Mouse (Mus musculus) forebrain, embryonic 11.5 days (tissue): ENCODE data around the gene Opn3. TPM values are rescaled to one million over a fixed set of nuclear protein-coding genes. Genes with fewer than 3 reads are reported as not detected.

Source experiments
- ATAC-seq: fragments of 200-750 bp; cut with Nextera tagmentation; replicated peaks from 2 replicates; pipeline ENCODE4 v1.8.0; 2017; ENCODE audit warnings: moderate TSS enrichment; ENCODE audit not compliant: low FRiP score
- DNase-seq: peaks from one replicate; pipeline ENCODE4 v3.0.0-alpha.2; 2017; ENCODE audit warnings: low spot score
- H3K27ac ChIP-seq: fragments of 300-500 bp; sonication (generic); 2 replicates; pipeline ENCODE4 v1.5.1; 2014; ENCODE audit warnings: low read depth, low read length
- H3K27me3 ChIP-seq: fragments of 300-500 bp; sonication (generic); 2 replicates; pipeline ENCODE4 v1.6.1; 2014; ENCODE audit warnings: mild to moderate bottlenecking, low read length, mixed read lengths; ENCODE audit not compliant: control insufficient read depth, insufficient read depth
- H3K36me3 ChIP-seq: fragments of 300-500 bp; sonication (generic); 2 replicates; pipeline ENCODE4 v1.6.1; 2014; ENCODE audit warnings: mild to moderate bottlenecking, low read length, moderate library complexity, mixed read lengths; ENCODE audit not compliant: control insufficient read depth, insufficient read depth
- H3K4me1 ChIP-seq: fragments of 300-500 bp; sonication (generic); replicated peaks from 2 replicates; pipeline ENCODE4 v1.6.1; 2014; ENCODE audit warnings: low read length, mixed read lengths; ENCODE audit not compliant: control insufficient read depth, insufficient read depth
- H3K4me2 ChIP-seq: fragments of 300-500 bp; sonication (generic); 2 replicates; pipeline ENCODE4 v1.6.1; 2014; ENCODE audit warnings: low read depth, mild to moderate bottlenecking, low read length, moderate library complexity, mixed read lengths; ENCODE audit not compliant: severe bottlenecking
- H3K4me3 ChIP-seq: fragments of 300-500 bp; sonication (generic); 2 replicates; pipeline ENCODE4 v1.5.1; 2014; ENCODE audit warnings: low read depth, low read length
- H3K9ac ChIP-seq: fragments of 300-500 bp; sonication (generic); 2 replicates; pipeline ENCODE4 v1.6.1; 2014; ENCODE audit warnings: low read length
- H3K9me3 ChIP-seq: fragments of 300-500 bp; sonication (generic); 2 replicates; pipeline ENCODE4 v1.6.1; 2016; ENCODE audit warnings: low read length, mixed read lengths; ENCODE audit not compliant: control insufficient read depth
- WGBS: fragments of 180-500 bp; shearing (Covaris S2); extraction: QIAGEN DNeasy Blood & Tissue Kit; methylation state at CpG from one replicate; pipeline ENCODE4 v1.1.7; 2014; 5-methylcytosine and 5-hydroxymethylcytosine counted together
- polyA plus RNA-seq: library from polyadenylated mRNA; unstranded; fragments of >200 nt; fragmentation: Nextera tagmentation; extraction: Ambion mirVana; gene quantifications from 2 replicates; pipeline ENCODE4 v1.2.1, GENCODE M21; 2014

The Opn3 gene
- polyA plus RNA-seq, 1 experiment from 2014 or later = 11.5 TPM

GRCm38 (mm10) chr1:175625990-175626692, 66.4 kb downstream of the Opn3 start:
- no peak for DNase-seq
- 88% methylated on average over 1 of the region's 1 CpGs for WGBS

GRCm38 (mm10) chr1:175625257-175625879, 67.2 kb downstream of the Opn3 start, which contains the start of gene Fh1:
TSS of gene Fh1 (minus strand) at chr1:175625635.
- H3K4me2 ChIP-seq = peak within 1 kb of the TSS; percentile 83
- H3K36me3 ChIP-seq = no peaks in the 10 kb centered on the region
- H3K4me3 ChIP-seq = peak within 1 kb of the TSS; percentile 66
- DNase-seq (peak; percentile 96), ATAC-seq (peak; percentile 100)
- H3K27me3 ChIP-seq = no peaks in the 10 kb centered on the region
- H3K27ac ChIP-seq = peak within 1 kb of the TSS; percentile 59
- H3K9me3 ChIP-seq = no peaks in the 10 kb centered on the region
- peak within 1 kb of the TSS; percentile 91 for H3K9ac ChIP-seq
- under 1% methylated on average over 58 of the region's 58 CpGs for WGBS
- H3K4me1 ChIP-seq = peaks cover 4% of the 10 kb centered on the region; the same call in 1 of the 2 replicates

More at GRCm38 (mm10) chr1:175625990-175626692, 66.4 kb downstream of the Opn3 start:
- Histone ChIP-seq H3K4me3 (peak overlapping the region; percentile 66), H3K9ac (peak overlapping the region; percentile 48; the same call in 1 of the 2 replicates), H3K36me3 (no peaks in the 10 kb centered on the region), H3K9me3 (no peaks in the 10 kb centered on the region), H3K27ac (peak overlapping the region; percentile 59; the same call in 1 of the 2 replicates), H3K4me1 (peaks cover 4% of the 10 kb centered on the region; the same call in 1 of the 2 replicates), H3K27me3 (no peaks in the 10 kb centered on the region), H3K4me2 (peak overlapping the region; percentile 57)
- peak; percentile 57 for ATAC-seq

GRCm38 (mm10) chr1:175623656-175624055, 68.9 kb downstream of the Opn3 start:
- Histone ChIP-seq H3K9ac (no peak overlapping the region), H3K4me3 (no peak overlapping the region), H3K27ac (no peak overlapping the region), H3K36me3 (no peaks in the 10 kb centered on the region), H3K9me3 (no peaks in the 10 kb centered on the region), H3K27me3 (no peaks in the 10 kb centered on the region), H3K4me2 (no peak overlapping the region), H3K4me1 (peaks cover 4% of the 10 kb centered on the region; the same call in 1 of the 2 replicates)
- DNase-seq (no peak), ATAC-seq (no peak)
- 90% methylated on average over 6 of the region's 6 CpGs for WGBS

- H3K4me3 ChIP-seq = no peak within 1 kb of the TSS
- H3K4me2 ChIP-seq = no peak within 1 kb of the TSS
- 94% methylated on average over 13 of the region's 13 CpGs for WGBS
- DNase-seq = no peak
- peaks cover 4% of the 10 kb centered on the region; the same call in 1 of the 2 replicates for H3K4me1 ChIP-seq
- no peak within 1 kb of the TSS for H3K9ac ChIP-seq
- H3K36me3 ChIP-seq = peaks cover 2% of the 10 kb centered on the region; the same call in 1 of the 2 replicates
- H3K27ac ChIP-seq = no peak within 1 kb of the TSS
- ATAC-seq = no peak
- H3K9me3 ChIP-seq = no peaks in the 10 kb centered on the region
- no peaks in the 10 kb centered on the region for H3K27me3 ChIP-seq
Observed at GRCm38 (mm10) chr1:175619814-175620431, 72.7 kb downstream of the Opn3 start, which contains the start of gene Kmo. TSS of gene Kmo (plus strand) at chr1:175620381.

- Histone ChIP-seq H3K4me1 (no peaks in the 10 kb centered on the region), H3K4me2 (no peak overlapping the region), H3K27ac (no peak overlapping the region), H3K4me3 (no peak overlapping the region), H3K27me3 (no peaks in the 10 kb centered on the region), H3K9ac (no peak overlapping the region), H3K36me3 (peaks cover 2% of the 10 kb centered on the region; the same call in 1 of the 2 replicates), H3K9me3 (no peaks in the 10 kb centered on the region)
- WGBS = 90% methylated on average over 9 of the region's 9 CpGs
- DNase-seq = no peak
- no peak for ATAC-seq
Observed at GRCm38 (mm10) chr1:175614992-175615391, 77.6 kb downstream of the Opn3 start.

Other genes with a start within 250 kb of the Opn3 start
- gene Rgs7, start 200.3 kb downstream of the Opn3 start, polyA plus RNA-seq = 4.6 and 5.7 TPM in 2 replicates
- gene Kmo, start 72.4 kb downstream of the Opn3 start, polyA plus RNA-seq = 0.25 TPM in 1 of 2 replicates, not detected in the other
- gene Fh1, start 67.1 kb downstream of the Opn3 start, polyA plus RNA-seq = 95.7 and 113 TPM in 2 replicates
- 6.4 and 7.7 TPM in 2 replicates for gene Chml, start 125 bp upstream of the Opn3 start, polyA plus RNA-seq
- gene Wdr64, start 5.8 kb upstream of the Opn3 start, polyA plus RNA-seq = not detected in 2 replicates
- gene Exo1, start 187.8 kb upstream of the Opn3 start, polyA plus RNA-seq = 156 and 161 TPM in 2 replicates
- gene Gm38100, start 227.6 kb upstream of the Opn3 start, polyA plus RNA-seq = 0.20 and 0.31 TPM in 2 replicates